Mouse (Mus musculus) brain, embryonic 18.5 days (tissue): ENCODE measurements around the gene Fcgr1.
"Not testable (repeated sequence)": the region's sequence is repeated elsewhere in the genome, so short reads cannot be mapped to it uniquely, and the experiment has no call there.

Experiments used
- DNase-seq: peaks from one replicate; pipeline ENCODE4 v3.0.0-alpha.2; 2012; ENCODE audit warnings: low read depth, low spot score

Fcgr1 gene

DNA sequence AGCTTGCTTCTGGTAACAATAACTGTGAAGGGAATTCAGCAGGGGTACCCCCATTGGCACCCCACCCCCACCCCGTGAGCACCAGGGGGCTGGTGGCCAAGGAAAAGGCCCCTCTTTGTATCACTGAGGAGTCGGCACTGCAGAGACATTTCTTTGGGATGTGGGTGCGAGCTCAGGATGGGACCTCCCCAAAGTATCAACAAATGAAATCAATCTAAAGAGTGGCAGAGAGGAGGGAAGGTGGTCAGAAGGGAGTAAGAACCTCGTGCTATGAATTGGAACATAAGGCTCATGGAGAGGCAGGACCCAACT, 44.8 kb downstream of the Fcgr1 start:
- no peak for DNase-seq

DNA sequence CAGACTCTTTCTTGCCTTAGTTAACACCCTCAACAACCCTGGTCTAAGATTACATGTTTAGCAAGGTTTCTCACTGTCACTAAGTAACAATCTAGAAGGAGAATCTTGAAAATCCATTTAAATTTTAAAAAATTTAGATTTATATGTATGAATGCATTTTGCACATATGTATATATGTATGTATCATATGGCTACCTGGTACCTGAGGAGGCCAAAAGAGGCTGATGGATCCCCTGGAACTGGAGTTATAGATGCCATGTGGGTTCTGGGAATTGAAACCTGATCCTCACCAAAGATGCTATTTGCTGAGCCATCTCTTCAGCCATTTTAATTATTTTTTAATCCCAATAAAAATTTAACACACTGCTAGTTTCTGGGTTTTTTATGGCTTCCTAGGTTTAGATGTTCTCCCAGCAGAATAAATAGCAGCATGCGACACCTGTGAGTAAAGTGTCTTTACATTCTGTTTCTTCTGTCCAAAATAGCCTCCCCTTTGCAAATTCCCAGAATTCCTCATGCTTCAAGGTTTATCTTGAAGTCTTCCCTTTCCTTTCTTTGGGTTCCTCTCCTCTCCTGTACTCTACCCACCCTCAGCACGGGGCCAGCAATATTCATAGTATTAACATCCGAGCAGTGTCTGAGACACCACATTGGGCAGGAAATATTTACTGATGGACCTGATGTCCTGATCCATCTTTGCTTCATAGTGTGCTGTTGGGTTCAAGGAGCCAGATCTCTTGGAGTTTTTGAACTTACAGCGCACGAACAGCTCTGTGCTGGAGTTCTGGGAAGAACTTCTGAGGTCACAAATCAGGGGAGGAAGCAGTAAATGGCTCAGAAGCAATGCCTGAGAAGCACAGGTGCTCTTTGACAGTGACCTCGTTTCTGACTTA, 45.4 kb downstream of the Fcgr1 start:
- no peak for DNase-seq

- no peak for DNase-seq
These were observed 46.2 kb downstream of the Fcgr1 start for GRCm38 (mm10) chr3:96247356-96248140.

- DNase-seq = not testable (repeated sequence)
These were observed 47.3 kb downstream of the Fcgr1 start, which contains the start of gene Hist2h3c1 for GRCm38 (mm10) chr3:96246427-96246856. TSS of gene Hist2h3c1 (plus strand) at chr3:96246685.

GRCm38 (mm10) chr3:96246018-96246417, 47.8 kb downstream of the Fcgr1 start:
- DNase-seq = not testable (repeated sequence)

DNA sequence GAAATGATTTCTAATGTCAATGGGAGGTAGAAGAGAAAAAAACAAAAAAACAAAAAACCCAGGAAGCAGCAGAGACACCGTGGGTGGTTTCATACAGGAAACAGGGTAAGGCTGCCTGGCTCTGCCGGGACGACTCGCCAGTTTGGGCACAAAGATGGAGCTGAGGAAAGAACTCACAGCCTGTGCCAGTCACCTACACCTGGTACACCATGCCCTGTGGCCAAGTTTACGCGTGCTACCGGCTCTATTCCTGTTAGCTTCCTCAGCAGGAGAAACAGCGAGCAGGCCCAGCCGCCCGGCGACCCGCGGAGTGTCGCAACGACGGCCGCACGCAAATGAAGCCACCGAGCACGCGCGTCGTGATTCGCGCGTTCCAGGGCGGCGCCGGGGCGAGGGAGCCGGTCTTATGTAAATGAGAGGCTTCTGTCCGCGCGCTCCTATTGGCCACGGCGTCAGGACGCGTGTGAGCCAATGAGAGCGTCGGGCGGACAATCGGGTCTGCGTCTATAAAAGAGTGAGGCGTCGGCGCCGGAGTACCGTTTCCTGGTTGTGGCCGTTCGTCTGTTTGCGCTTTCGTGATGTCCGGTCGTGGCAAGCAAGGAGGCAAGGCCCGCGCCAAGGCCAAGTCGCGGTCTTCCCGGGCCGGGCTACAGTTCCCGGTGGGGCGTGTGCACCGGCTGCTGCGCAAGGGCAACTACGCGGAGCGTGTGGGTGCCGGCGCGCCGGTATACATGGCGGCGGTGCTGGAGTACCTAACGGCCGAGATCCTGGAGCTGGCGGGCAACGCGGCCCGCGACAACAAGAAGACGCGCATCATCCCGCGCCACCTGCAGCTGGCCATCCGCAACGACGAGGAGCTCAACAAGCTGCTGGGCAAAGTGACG, 48.5 kb downstream of the Fcgr1 start, which contains the start of gene Hist2h2aa1:
Gene Hist2h2aa1, plus strand, starts transcription at position 495 of the 884 bp plus-strand sequence.
- DNase-seq = not testable (repeated sequence)

DNA sequence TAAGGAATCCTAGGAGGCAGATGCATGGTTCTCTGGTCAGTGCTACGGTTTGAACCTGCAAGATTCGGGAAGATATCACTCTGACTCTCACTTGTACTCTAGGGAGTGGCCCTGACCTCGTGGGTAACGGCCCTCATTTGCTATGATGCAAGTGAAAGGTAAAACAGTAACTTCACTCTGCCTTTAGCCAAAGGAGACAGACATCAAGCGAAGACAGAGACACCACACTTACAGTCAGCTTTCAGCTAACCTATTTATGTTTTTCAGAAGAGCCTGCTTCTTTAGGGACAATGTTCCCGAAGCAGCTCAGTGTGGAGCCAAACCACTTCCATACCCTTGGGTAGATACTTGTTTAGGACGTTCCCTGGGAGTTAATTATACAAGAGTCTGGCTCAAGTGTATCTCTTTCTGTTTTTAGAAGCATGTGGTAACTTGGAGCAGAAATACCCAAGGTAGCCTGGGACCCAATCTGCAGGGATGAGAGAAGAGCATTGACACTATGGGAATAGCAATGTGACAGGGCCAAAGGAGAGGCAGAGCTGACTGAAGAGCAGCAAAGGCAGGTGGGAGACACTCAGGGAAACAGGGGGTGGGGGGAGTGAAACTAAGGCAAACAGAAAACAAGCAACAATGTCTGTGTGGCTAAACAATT, 49.7 kb downstream of the Fcgr1 start:
- no peak for DNase-seq

DNA sequence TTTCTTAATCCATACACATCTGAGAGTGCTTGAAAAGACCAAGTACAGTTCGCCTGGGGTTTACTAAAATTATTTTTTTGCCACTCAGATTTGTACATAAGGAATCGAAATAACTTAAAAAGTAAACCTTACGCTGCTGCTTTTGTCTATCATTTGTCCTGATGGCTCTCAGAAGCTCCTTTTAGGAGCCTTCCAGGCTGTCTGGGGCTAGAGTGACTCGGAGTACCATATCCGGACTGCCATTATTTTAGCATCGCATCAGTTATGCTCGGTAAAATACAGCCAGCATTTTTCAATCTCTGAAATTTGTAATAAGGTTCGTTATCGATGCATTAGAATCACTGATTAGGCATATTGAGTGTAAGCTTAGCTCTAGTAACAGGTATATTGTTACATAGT, 53.0 kb downstream of the Fcgr1 start:
- DNase-seq = no peak

- not testable (repeated sequence) for DNase-seq
These were observed 53.6 kb downstream of the Fcgr1 start, which contains the start of gene Hist2h2aa2 for GRCm38 (mm10) chr3:96239949-96240798. TSS of gene Hist2h2aa2 (minus strand) at chr3:96240276.

DNA sequence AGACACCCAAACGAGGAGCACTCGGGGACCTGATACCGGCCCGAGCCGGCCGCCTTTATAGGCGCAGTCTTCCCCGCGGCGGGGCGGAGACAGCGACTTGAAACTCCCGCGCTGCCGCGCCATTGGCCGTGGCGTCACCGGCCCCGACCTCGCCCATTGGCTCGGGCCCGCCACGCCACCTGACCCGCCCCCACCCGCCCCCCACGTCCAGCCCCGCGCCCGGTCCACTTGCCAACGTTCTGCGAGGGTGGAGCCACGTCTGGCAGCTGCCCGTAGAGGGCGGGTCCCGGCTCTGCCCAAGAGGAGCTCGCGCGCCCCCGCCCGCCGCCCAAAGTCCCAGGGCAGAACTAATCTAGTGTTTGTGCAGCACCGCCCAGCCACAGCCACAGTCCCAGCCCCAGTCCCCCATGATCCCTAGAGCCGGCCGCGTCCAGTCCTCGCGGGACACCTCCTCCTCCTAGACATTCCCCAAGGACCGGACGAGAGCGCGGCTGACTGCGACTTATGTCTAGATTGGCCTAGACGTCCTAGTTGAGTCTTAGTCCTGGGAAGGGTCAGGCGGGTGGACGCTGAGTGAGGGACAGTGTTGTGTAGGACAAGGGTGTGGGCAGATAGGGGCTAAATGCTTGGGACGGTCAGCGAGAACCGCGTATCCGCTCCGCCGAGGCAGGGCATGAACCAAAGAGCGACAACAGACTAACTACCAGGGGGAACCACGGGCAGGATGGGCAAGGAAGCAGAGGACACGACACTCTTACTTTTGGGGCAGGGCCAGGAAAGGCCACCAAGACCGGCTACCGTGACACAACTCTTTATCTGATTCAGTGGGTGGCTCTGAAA, 54.6 kb downstream of the Fcgr1 start, which contains the start of gene Hist2h3c2:
Gene Hist2h3c2, minus strand, starts transcription at position 174 of the 840 bp plus-strand sequence.
- not testable (repeated sequence) for DNase-seq

- no peak for DNase-seq
These were observed 55.8 kb downstream of the Fcgr1 start for GRCm38 (mm10) chr3:96237904-96238511.

DNA sequence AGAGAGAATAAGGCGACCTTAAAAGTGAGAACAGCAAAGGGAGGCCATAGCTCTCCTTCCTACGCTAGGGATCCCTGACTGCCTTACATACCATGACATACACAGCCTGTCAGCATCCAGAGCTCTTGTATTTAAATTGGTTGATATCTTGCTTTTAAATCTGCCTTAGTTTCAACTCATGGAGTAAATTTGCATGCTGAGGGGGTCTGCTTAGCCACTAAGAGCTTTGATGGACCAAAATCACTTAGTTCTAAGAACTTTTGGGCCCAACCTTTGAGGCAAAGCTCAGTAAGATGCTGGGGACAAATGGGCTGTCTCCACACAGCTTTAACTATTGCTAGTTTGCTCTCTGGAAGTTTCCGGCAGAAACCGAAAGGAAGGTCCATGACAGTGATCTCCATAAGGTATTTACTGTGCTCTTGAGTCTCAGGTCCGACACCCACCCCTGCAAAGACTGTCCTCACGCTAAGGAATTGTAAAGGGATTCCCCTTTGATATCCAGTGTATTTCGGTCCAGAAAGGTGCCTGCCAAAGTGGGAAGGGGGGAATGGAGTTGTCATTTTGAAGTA, 56.4 kb downstream of the Fcgr1 start:
- no peak for DNase-seq

DNA sequence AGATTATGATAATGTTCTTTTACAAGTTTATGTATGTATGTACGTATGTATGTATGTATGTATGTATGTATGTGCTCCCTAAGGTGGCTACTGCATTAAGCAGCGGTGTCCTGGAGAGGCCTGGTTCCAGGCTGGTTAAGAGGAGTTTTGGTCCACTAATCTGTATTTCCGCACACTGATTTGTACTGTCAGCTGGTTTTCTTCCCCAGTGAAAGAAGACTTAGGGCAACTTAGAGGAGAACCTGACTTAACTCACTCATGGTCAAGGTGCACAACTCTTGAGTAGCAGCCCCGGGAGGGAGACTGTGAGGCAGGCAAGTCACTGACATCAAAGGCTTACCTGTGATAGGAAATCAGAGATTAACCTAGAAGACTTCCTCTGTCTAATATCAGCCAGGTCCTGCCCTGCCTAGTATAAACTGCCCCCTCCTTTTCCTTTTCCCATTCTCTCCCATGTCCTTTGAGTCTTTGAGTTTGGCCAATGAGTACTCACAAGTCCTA, 56.9 kb downstream of the Fcgr1 start:
- DNase-seq = no peak

DNA sequence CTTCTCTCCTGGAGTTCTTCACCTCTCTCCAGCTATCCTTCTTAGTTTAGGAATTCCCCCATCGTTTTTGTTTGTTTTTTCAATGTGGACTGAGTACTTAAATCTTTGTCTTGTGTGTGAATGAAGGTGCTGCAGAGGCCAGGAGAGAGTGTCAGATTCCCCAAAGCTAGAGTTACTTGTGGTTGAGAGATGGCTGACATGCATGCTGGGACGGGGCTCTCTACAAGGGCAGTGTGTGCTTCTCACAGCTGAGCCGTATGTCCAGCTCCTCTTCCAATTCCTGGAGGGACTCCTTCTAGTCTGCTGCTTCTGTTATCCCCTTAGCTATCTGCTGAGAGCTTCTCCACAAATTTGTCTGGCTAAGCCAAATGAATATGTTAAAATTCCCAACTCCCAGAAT, 57.9 kb downstream of the Fcgr1 start:
- no peak for DNase-seq

- no peak for DNase-seq
These were observed 58.9 kb downstream of the Fcgr1 start for GRCm38 (mm10) chr3:96234914-96235313.
